Mouse (Mus musculus) small intestine, adult 2 months (tissue): Measurements from ENCODE around the gene Golm1.

Experiments
- CTCF ChIP-seq: fragments of 200-500 bp; IDR thresholded peaks from 2 replicates; pipeline ENCODE4 v1.5.1; 2012; ENCODE audit warnings: low read depth, mild to moderate bottlenecking, control low read depth, inconsistent platforms, low read length, moderate library complexity, mixed read lengths; ENCODE audit not compliant: insufficient replicate concordance, insufficient read length; ENCODE audit errors: extremely low read depth
- POLR2A ChIP-seq: fragments of 200-500 bp; IDR thresholded peaks from 2 replicates; pipeline ENCODE4 v1.6.1; 2012; ENCODE audit warnings: low read depth, mild to moderate bottlenecking, control low read depth, inconsistent platforms, low read length, moderate library complexity

DNA sequence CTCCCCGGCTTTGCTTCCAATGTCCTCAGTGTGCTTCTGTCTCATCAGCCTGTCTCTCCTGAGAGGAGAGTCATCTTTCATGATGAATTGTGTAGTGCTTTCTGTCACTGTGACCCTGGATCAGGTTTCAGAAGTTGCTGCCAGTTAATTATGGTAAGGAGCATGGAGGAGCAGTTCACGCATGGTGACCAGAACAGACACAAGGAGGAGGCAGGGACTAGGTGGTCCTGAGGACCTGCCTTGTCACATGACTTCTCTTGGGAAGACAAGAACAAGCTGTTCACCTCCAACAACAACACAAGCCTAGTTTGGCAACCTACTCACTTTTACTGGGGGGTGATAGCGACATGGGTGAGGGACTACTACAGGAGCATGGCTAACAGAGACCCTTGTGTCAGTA lies 22.5 kb downstream of the Golm1 start:
- TF ChIP-seq CTCF (no peak), POLR2A (no peak)
